In the genomic region with DNA sequence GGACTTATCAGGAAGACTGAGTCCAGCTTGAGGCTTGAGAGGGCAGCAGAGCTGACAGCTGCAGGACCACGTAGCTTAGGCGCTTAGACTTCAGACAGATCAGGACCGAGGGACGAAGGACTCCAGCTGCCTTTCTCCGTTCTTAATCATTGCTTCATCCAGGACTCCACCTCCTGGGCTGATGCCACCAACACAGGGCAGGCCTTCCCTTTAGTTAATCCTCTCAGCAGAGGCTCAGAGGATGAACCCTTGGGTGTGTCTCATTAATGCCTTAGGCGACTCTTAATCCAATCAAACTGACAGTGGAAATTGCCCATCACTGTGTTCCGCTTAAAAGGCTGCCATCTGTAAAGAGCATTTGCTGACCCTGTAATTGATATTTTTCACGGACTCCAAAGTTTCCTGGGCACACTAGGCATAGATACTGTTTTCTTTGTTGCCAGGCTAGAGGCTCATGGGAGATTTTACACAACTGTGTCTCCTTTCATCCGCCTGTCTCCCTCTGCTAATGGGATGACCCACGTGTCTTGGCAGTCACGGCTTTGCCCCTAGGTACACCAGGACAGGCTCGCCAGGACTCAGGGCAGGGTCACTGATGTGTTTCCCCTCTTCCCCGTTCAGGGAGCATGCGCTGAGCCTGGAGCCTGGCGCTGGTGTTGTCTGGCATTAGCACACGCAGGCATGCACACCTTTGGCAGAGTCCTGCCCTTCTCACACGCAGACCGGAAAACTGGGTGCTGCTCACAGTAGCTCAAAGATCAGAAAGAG, we compare ENCODE assay signal across 12 mouse cellular contexts. TPM values are rescaled to one million over a fixed set of nuclear protein-coding genes. Genes with fewer than 3 reads are reported as not detected.
DNase-seq lines count a peak whose midpoint lies in the region; ATAC-seq and TF ChIP-seq lines count a peak whose summit lies in the region.
"Had no signal": no experiment of that assay in that cellular context is flagged by ENCODE, and none has a peak within 500 bp of the region (broad histone marks: within the 10 kb centered on the region; RNA-seq: fewer than 3 reads in every experiment).

No protein-coding gene starts in this region.

- H3K4me2 ChIP-seq in embryonic facial prominence, embryonic 14.5 days (ENCODE audit: low read depth, low read length), result no peak overlapping the region

- H3K9ac ChIP-seq in embryonic facial prominence, embryonic 14.5 days (ENCODE audit: low read depth, low read length), result no peak overlapping the region
- H3K9ac ChIP-seq: forebrain, postnatal 0 days had no signal

- no peak overlapping the region for H3K27ac ChIP-seq in embryonic facial prominence, embryonic 14.5 days (replicated peaks; ENCODE audit: low read depth, low read length)
- H3K27ac ChIP-seq in embryonic facial prominence, embryonic 10.5 days (replicated peaks), result no peak overlapping the region

- intact Hi-C loops in heart, postnatal 10 days (cut with DNase I), result no loop called here

- no peak overlapping the region for H3K4me3 ChIP-seq in embryonic facial prominence, embryonic 14.5 days (ENCODE audit: low read depth, low read length)
- no peak overlapping the region for H3K4me3 ChIP-seq in embryonic facial prominence, embryonic 10.5 days
- H3K4me3 ChIP-seq in lung, adult 2 months (replicated peaks; ENCODE audit: extremely low read depth, low read depth, low read length), result no peak overlapping the region

- H3K4me1 ChIP-seq in embryonic facial prominence, embryonic 14.5 days (ENCODE audit: control insufficient read depth, insufficient read depth, low read length), result no peaks in the 10 kb centered on the region
- no peaks in the 10 kb centered on the region for H3K4me1 ChIP-seq in embryonic facial prominence, embryonic 10.5 days
- H3K4me1 ChIP-seq in lung, adult 2 months (ENCODE audit: control insufficient read depth, insufficient read depth, low read length), result no peaks in the 10 kb centered on the region

- peak; percentile 50; the same call in 1 of the 2 replicates for ATAC-seq in embryonic facial prominence, embryonic 14.5 days (ENCODE audit: low read depth)
- ATAC-seq: forebrain, postnatal 0 days; intestine, postnatal 0 days had no signal

- no peaks in the 10 kb centered on the region for H3K27me3 ChIP-seq in embryonic facial prominence, embryonic 14.5 days (replicated peaks; ENCODE audit: control insufficient read depth, insufficient read depth, low read length)
- H3K27me3 ChIP-seq in embryonic facial prominence, embryonic 10.5 days (replicated peaks; ENCODE audit: low read depth, poor library complexity, severe bottlenecking), result no peaks in the 10 kb centered on the region

- no peaks in the 10 kb centered on the region for H3K9me3 ChIP-seq in embryonic facial prominence, embryonic 14.5 days (ENCODE audit: control insufficient read depth, low read length)
- H3K9me3 ChIP-seq in embryonic facial prominence, embryonic 10.5 days, result no peaks in the 10 kb centered on the region

- peak; percentile 17 for DNase-seq in embryonic facial prominence, embryonic 14.5 days (ENCODE audit: low spot score)
- no peak for DNase-seq in embryonic facial prominence, embryonic 10.5 days (ENCODE audit: low spot score)
- peak; percentile 50 to 65 for DNase-seq in lung, adult 18-20 months
- no peak for DNase-seq in lung, adult 2 months
- peak; percentile 35 to 42 for DNase-seq in heart, postnatal 10 days
- peak; percentile 87 for DNase-seq in retina, adult 2 months (ENCODE audit: low read depth, low spot score)
- no peak for DNase-seq in spleen, postnatal 14 days (ENCODE audit: low spot score in 2 of 2)
- DNase-seq in left cerebral cortex, adult 8-10 months (ENCODE audit: low spot score in 2 of 2), result no peak
- DNase-seq: cerebellum, postnatal 36 days; forebrain, postnatal 0 days; thymus, adult 2 months had no signal

- H3K36me3 ChIP-seq in embryonic facial prominence, embryonic 14.5 days (ENCODE audit: control insufficient read depth, insufficient read depth, low read length), result peaks cover 95% of the 10 kb centered on the region
- H3K36me3 ChIP-seq in embryonic facial prominence, embryonic 10.5 days (replicated peaks), result peaks cover 99% of the 10 kb centered on the region

- no peak for TF ChIP-seq POLR2A in lung, adult 2 months (IDR thresholded peaks at IDR 0.05; ENCODE audit: borderline replicate concordance, extremely low read depth, low read depth, low read length)

- 68% methylated on average over 18 of the region's 18 CpGs for WGBS in embryonic facial prominence, embryonic 14.5 days
- 64% methylated on average over 18 of the region's 18 CpGs for WGBS in embryonic facial prominence, embryonic 10.5 days
- WGBS in lung, adult 2 months, result 78% methylated on average over 18 of the region's 18 CpGs

- TF ChIP-seq CTCF in lung, adult 2 months (IDR thresholded peaks at IDR 0.05; ENCODE audit: insufficient read depth, low read length), result no peak

RNA-seq across cellular contexts. Expression of a gene that starts 44.2 kb away (rescaled TPM):
- polyA plus RNA-seq in embryonic facial prominence, embryonic 14.5 days (2014; fragmentation: Nextera tagmentation; extraction: Ambion mirVana), result 60.5 and 69.2 TPM in 2 replicates
- polyA plus RNA-seq in embryonic facial prominence, embryonic 10.5 days (2016; fragmentation: Nextera tagmentation; extraction: Ambion mirVana), result 64.2 and 67.5 TPM in 2 replicates
- polyA plus RNA-seq in lung, adult 2 months (2012; rRNA removed), result 282 and 294 TPM in 2 replicates
- 100 to 1,000 TPM; 162 to 183 TPM for total RNA-seq in heart, postnatal 10 days (2021)
- total RNA-seq in left cerebral cortex, adult 8-10 months (2022), result 100 to 1,000 TPM; 273 to 304 (median 298) TPM

Comparison
In these comparisons a context has a peak if more than half of its experiments do, and no peak if none do; other contexts are left out.
1. DNase-seq: peak in embryonic facial prominence, embryonic 14.5 days (single experiment), lung, adult 18-20 months (2 of 2), heart, postnatal 10 days (2 of 2) and retina, adult 2 months (single experiment); none in embryonic facial prominence, embryonic 10.5 days (single experiment), lung, adult 2 months (single experiment), spleen, postnatal 14 days (0 of 2) and left cerebral cortex, adult 8-10 months (0 of 2).